Mouse (Mus musculus): ENCODE results near the gene Spats1. TPM values are rescaled to one million over a fixed set of nuclear protein-coding genes. Genes with fewer than 3 reads are reported as not detected.

The Spats1 gene
- polyA plus RNA-seq, 1 experiment from 2014 or later = 2.1 TPM

GRCm38 (mm10) chr17:45500981-45501380, 25.8 kb upstream of the Spats1 start:
- no peak overlapping the region for H3K4me2 ChIP-seq (ENCODE audit: low read length)
- 35% methylated on average over 4 of the region's 4 CpGs for WGBS
- no peaks in the 10 kb centered on the region for H3K9me3 ChIP-seq (ENCODE audit: control insufficient read depth, low read length)
- no peak overlapping the region for H3K4me3 ChIP-seq (replicated peaks; ENCODE audit: low read depth, low read length)
- H3K9ac ChIP-seq (replicated peaks; ENCODE audit: low read length) = no peak overlapping the region
- no peak overlapping the region for H3K27ac ChIP-seq (replicated peaks; ENCODE audit: low read depth, low read length)
- no peaks in the 10 kb centered on the region for H3K36me3 ChIP-seq (ENCODE audit: control insufficient read depth, insufficient read depth, low read length)
- no peaks in the 10 kb centered on the region for H3K4me1 ChIP-seq (ENCODE audit: control insufficient read depth, insufficient read depth, low read length)
- ATAC-seq (ENCODE audit: low FRiP score, low TSS enrichment) = no peak
- DNase-seq = no peak
- H3K27me3 ChIP-seq (ENCODE audit: control insufficient read depth, insufficient read depth, low read length) = no peaks in the 10 kb centered on the region

DNA sequence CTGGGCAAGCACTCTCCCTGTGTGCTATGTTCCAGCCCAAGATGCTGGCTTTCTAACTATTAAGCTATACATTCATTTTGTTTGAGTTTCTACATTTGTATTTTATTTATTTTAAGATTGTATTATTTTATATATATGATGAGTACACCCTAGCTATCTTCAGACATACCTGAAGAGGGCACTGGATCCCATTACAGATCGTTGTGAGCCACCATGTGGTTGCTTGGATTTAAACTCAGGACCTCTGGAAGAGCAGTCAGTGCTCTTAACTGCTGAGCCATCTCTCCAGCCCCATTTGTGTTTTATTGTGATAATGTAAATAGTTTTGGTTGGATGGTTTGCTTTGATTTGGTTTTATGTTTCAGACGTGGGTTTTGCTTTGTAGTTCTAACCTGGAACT, 24.3 kb upstream of the Spats1 start:
- ATAC-seq (ENCODE audit: low FRiP score, low TSS enrichment) (no peak), DNase-seq (no peak)
- H3K9me3 ChIP-seq (ENCODE audit: control insufficient read depth, low read length) = no peaks in the 10 kb centered on the region
- no peak overlapping the region for H3K4me2 ChIP-seq (ENCODE audit: low read length)
- no peaks in the 10 kb centered on the region for H3K27me3 ChIP-seq (ENCODE audit: control insufficient read depth, insufficient read depth, low read length)
- WGBS = 52% methylated on average over 2 of the region's 2 CpGs
- no peak overlapping the region for H3K9ac ChIP-seq (replicated peaks; ENCODE audit: low read length)
- no peaks in the 10 kb centered on the region for H3K36me3 ChIP-seq (ENCODE audit: control insufficient read depth, insufficient read depth, low read length)
- H3K4me1 ChIP-seq (ENCODE audit: control insufficient read depth, insufficient read depth, low read length) = no peaks in the 10 kb centered on the region
- no peak overlapping the region for H3K27ac ChIP-seq (replicated peaks; ENCODE audit: low read depth, low read length)
- no peak overlapping the region for H3K4me3 ChIP-seq (replicated peaks; ENCODE audit: low read depth, low read length)

GRCm38 (mm10) chr17:45498397-45498796, 23.2 kb upstream of the Spats1 start:
- 85% methylated on average over 13 of the region's 13 CpGs for WGBS
- ATAC-seq (ENCODE audit: low FRiP score, low TSS enrichment) (no peak), DNase-seq (no peak)
- Histone ChIP-seq H3K4me2 (ENCODE audit: low read length) (no peak overlapping the region), H3K36me3 (ENCODE audit: control insufficient read depth, insufficient read depth, low read length) (no peaks in the 10 kb centered on the region), H3K9ac (replicated peaks; ENCODE audit: low read length) (no peak overlapping the region), H3K27me3 (ENCODE audit: control insufficient read depth, insufficient read depth, low read length) (no peaks in the 10 kb centered on the region), H3K4me3 (replicated peaks; ENCODE audit: low read depth, low read length) (no peak overlapping the region), H3K4me1 (ENCODE audit: control insufficient read depth, insufficient read depth, low read length) (no peaks in the 10 kb centered on the region), H3K9me3 (ENCODE audit: control insufficient read depth, low read length) (no peaks in the 10 kb centered on the region), H3K27ac (replicated peaks; ENCODE audit: low read depth, low read length) (no peak overlapping the region)

DNA sequence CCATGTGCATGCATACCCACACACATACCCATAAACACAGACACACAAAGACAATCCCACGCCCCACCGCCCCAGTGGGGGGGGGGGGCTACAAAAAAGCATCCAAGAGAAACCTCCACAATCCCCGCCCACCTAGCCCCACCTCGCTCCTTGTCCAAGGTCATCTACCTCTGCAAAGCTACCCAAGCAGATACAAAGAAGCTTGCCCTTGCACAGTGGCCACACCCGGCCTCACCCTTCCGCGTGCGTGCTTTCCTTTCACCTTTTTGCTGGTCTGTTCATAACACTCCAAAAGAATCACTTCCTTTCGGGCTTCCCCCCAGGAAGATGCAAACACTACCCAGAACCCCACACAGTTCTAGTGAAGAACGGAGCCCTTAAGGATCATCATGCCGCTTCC, 20.2 kb upstream of the Spats1 start:
- no peaks in the 10 kb centered on the region for H3K36me3 ChIP-seq (ENCODE audit: control insufficient read depth, insufficient read depth, low read length)
- no peak overlapping the region for H3K4me2 ChIP-seq (ENCODE audit: low read length)
- no peak overlapping the region for H3K9ac ChIP-seq (replicated peaks; ENCODE audit: low read length)
- no peaks in the 10 kb centered on the region for H3K27me3 ChIP-seq (ENCODE audit: control insufficient read depth, insufficient read depth, low read length)
- no peak overlapping the region for H3K4me3 ChIP-seq (replicated peaks; ENCODE audit: low read depth, low read length)
- ATAC-seq (ENCODE audit: low FRiP score, low TSS enrichment) (no peak), DNase-seq (no peak)
- H3K27ac ChIP-seq (replicated peaks; ENCODE audit: low read depth, low read length) = no peak overlapping the region
- no peaks in the 10 kb centered on the region for H3K4me1 ChIP-seq (ENCODE audit: control insufficient read depth, insufficient read depth, low read length)
- H3K9me3 ChIP-seq (ENCODE audit: control insufficient read depth, low read length) = no peaks in the 10 kb centered on the region
- 78% methylated on average over 11 of the region's 11 CpGs for WGBS

- H3K36me3 ChIP-seq (ENCODE audit: control insufficient read depth, insufficient read depth, low read length) = no peaks in the 10 kb centered on the region
- no peak overlapping the region for H3K9ac ChIP-seq (replicated peaks; ENCODE audit: low read length)
- no peaks in the 10 kb centered on the region for H3K27me3 ChIP-seq (ENCODE audit: control insufficient read depth, insufficient read depth, low read length)
- H3K4me3 ChIP-seq (replicated peaks; ENCODE audit: low read depth, low read length) = no peak overlapping the region
- H3K4me2 ChIP-seq (ENCODE audit: low read length) = no peak overlapping the region
- ATAC-seq (ENCODE audit: low FRiP score, low TSS enrichment) = no peak
- WGBS = 80% methylated on average over 13 of the region's 13 CpGs
- H3K27ac ChIP-seq (replicated peaks; ENCODE audit: low read depth, low read length) = no peak overlapping the region
- no peaks in the 10 kb centered on the region for H3K9me3 ChIP-seq (ENCODE audit: control insufficient read depth, low read length)
- no peaks in the 10 kb centered on the region for H3K4me1 ChIP-seq (ENCODE audit: control insufficient read depth, insufficient read depth, low read length)
- no peak for DNase-seq
Observed at GRCm38 (mm10) chr17:45490532-45491154, 15.4 kb upstream of the Spats1 start.

DNA sequence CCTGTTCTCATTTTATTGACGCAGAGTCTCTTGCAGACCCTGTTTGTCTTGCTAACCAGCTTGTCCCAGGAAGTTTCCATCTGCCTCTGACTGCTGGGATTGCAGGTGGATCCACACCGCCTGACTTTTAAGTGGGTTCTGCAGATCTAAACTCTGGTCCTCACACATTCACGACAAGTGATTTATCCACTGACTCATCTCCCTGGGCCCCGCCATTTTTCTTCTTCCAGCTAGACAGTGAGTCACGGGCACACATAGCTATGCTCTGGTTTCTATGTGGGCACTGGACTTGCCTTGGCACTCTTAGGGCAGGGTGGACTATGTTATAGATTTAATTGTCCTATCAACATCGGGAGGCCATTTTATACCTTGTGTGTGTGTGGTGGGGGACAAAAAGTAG, 14.5 kb upstream of the Spats1 start:
- Histone ChIP-seq H3K27ac (replicated peaks; ENCODE audit: low read depth, low read length) (no peak overlapping the region), H3K36me3 (ENCODE audit: control insufficient read depth, insufficient read depth, low read length) (no peaks in the 10 kb centered on the region), H3K9me3 (ENCODE audit: control insufficient read depth, low read length) (no peaks in the 10 kb centered on the region), H3K9ac (replicated peaks; ENCODE audit: low read length) (no peak overlapping the region), H3K27me3 (ENCODE audit: control insufficient read depth, insufficient read depth, low read length) (no peaks in the 10 kb centered on the region), H3K4me3 (replicated peaks; ENCODE audit: low read depth, low read length) (no peak overlapping the region), H3K4me1 (ENCODE audit: control insufficient read depth, insufficient read depth, low read length) (no peaks in the 10 kb centered on the region), H3K4me2 (ENCODE audit: low read length) (no peak overlapping the region)
- 91% methylated on average over 6 of the region's 6 CpGs for WGBS
- ATAC-seq (ENCODE audit: low FRiP score, low TSS enrichment) = no peak
- DNase-seq = no peak

- Histone ChIP-seq H3K4me2 (ENCODE audit: low read length) (no peak overlapping the region), H3K9me3 (ENCODE audit: control insufficient read depth, low read length) (no peaks in the 10 kb centered on the region), H3K4me3 (replicated peaks; ENCODE audit: low read depth, low read length) (no peak overlapping the region), H3K36me3 (ENCODE audit: control insufficient read depth, insufficient read depth, low read length) (no peaks in the 10 kb centered on the region), H3K27me3 (ENCODE audit: control insufficient read depth, insufficient read depth, low read length) (no peaks in the 10 kb centered on the region), H3K27ac (replicated peaks; ENCODE audit: low read depth, low read length) (no peak overlapping the region), H3K4me1 (ENCODE audit: control insufficient read depth, insufficient read depth, low read length) (no peaks in the 10 kb centered on the region), H3K9ac (replicated peaks; ENCODE audit: low read length) (no peak overlapping the region)
- whole genome bisulfite sequencing = 92% methylated on average over 23 of the region's 23 CpGs
- DNase-seq = no peak
- no peak for ATAC-seq (ENCODE audit: low FRiP score, low TSS enrichment)
Observed at GRCm38 (mm10) chr17:45488321-45489254, 13.4 kb upstream of the Spats1 start.

DNA sequence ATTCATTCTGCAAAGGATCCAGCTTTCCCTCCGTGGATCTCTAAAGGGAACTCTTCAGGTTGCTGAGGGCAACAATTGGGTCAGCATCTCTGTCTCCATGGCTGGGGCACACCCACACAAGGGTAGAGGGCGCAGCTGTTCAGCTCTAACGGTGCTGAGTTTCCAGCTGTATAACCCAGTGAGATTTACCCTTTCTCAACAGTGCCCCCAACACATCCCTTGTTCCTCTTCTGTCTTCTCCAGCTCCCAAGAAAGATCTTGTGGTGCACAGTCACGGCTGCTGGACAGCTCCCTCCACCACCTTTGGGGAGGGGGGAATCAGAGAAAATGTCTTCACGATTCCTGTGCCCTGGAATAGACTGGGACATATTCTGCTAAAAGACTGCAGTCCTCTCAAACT, 12.0 kb upstream of the Spats1 start:
- H3K9me3 ChIP-seq (ENCODE audit: control insufficient read depth, low read length) = no peaks in the 10 kb centered on the region
- no peak overlapping the region for H3K27ac ChIP-seq (replicated peaks; ENCODE audit: low read depth, low read length)
- H3K4me1 ChIP-seq (ENCODE audit: control insufficient read depth, insufficient read depth, low read length) = no peaks in the 10 kb centered on the region
- DNase-seq = no peak
- 19% methylated on average over 5 of the region's 5 CpGs for WGBS
- H3K36me3 ChIP-seq (ENCODE audit: control insufficient read depth, insufficient read depth, low read length) = no peaks in the 10 kb centered on the region
- no peak overlapping the region for H3K4me3 ChIP-seq (replicated peaks; ENCODE audit: low read depth, low read length)
- H3K27me3 ChIP-seq (ENCODE audit: control insufficient read depth, insufficient read depth, low read length) = no peaks in the 10 kb centered on the region
- H3K9ac ChIP-seq (replicated peaks; ENCODE audit: low read length) = no peak overlapping the region
- H3K4me2 ChIP-seq (ENCODE audit: low read length) = no peak overlapping the region
- no peak for ATAC-seq (ENCODE audit: low FRiP score, low TSS enrichment)

DNA sequence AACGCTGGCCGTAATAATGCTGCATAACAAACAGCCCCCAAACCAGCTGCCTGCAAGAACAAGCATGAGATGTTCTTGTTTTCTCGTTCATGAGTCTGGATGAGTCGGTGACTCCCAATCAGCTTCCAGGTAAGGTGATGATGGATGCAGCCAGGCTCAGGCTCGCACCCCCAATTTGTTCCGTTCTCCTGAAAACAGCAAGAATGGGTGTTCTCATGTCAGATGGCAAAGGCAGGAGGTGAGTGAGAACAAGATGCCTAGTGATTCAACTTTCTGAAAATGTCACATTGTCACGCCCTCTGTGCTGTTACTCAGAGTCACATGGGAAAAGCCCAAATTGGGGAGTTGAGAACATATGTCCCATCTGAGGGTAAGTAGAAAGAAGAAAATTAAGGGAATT, 10.4 kb upstream of the Spats1 start:
- no peak overlapping the region for H3K4me2 ChIP-seq (ENCODE audit: low read length)
- no peak overlapping the region for H3K9ac ChIP-seq (replicated peaks; ENCODE audit: low read length)
- no peaks in the 10 kb centered on the region for H3K36me3 ChIP-seq (ENCODE audit: control insufficient read depth, insufficient read depth, low read length)
- peaks cover 8% of the 10 kb centered on the region; the same call in 1 of the 2 replicates for H3K9me3 ChIP-seq (ENCODE audit: control insufficient read depth, low read length)
- no peak for ATAC-seq (ENCODE audit: low FRiP score, low TSS enrichment)
- no peak for DNase-seq
- H3K27me3 ChIP-seq (ENCODE audit: control insufficient read depth, insufficient read depth, low read length) = no peaks in the 10 kb centered on the region
- H3K4me1 ChIP-seq (ENCODE audit: control insufficient read depth, insufficient read depth, low read length) = no peaks in the 10 kb centered on the region
- H3K4me3 ChIP-seq (replicated peaks; ENCODE audit: low read depth, low read length) = no peak overlapping the region
- WGBS = 88% methylated on average over 7 of the region's 7 CpGs
- no peak overlapping the region for H3K27ac ChIP-seq (replicated peaks; ENCODE audit: low read depth, low read length)
